Mouse (Mus musculus) duodenum, adult 2 months (tissue): ENCODE results near the gene Blnk. TPM values are rescaled to one million over a fixed set of nuclear protein-coding genes. Genes with fewer than 3 reads are reported as not detected.

Experiments
- polyA plus RNA-seq: library from polyadenylated mRNA; depleted of rRNA; stranded (reverse); fragments of >200 nt; gene quantifications from 2 replicates; pipeline ENCODE4 v1.2.3, GENCODE M21; 2012; ENCODE audit warnings: low replicate concordance; rRNA removed

The Blnk gene
- 9.4 and 14.0 TPM in 2 replicates for polyA plus RNA-seq

DNA sequence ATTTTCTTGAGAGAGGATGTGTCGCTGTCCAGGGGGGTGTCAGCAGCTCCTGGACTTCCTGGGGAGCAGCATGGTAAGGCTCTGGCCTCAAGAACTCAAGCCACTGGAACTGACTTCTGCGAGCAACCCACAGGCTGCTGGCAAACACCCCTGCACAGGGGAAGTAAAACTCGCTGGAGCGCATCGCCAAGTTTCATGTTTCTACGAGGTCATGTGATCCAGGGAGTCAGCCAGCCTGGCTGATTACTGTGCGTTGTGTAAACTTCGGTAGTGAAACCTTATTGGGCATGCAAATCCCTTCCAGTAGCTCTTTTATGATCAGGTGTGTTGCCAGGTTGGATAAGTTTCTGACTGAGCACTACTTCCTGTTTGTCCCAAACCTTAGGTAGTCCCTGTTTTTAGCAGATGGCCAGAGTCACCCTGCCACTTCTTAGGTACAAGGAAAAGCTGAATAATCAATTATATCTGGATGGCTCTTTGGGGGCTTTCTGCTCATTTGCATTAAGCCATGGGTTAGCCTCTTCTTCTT is at the start of gene Blnk:
Gene Blnk (minus strand): TSS at position 479 of the 529 bp plus-strand sequence.

GRCm38 (mm10) chr19:41029219-41029618 is 34.9 kb upstream of the Blnk start, which contains the start of gene Dntt:
Dntt (plus strand) TSS chr19:41029275.

DNA sequence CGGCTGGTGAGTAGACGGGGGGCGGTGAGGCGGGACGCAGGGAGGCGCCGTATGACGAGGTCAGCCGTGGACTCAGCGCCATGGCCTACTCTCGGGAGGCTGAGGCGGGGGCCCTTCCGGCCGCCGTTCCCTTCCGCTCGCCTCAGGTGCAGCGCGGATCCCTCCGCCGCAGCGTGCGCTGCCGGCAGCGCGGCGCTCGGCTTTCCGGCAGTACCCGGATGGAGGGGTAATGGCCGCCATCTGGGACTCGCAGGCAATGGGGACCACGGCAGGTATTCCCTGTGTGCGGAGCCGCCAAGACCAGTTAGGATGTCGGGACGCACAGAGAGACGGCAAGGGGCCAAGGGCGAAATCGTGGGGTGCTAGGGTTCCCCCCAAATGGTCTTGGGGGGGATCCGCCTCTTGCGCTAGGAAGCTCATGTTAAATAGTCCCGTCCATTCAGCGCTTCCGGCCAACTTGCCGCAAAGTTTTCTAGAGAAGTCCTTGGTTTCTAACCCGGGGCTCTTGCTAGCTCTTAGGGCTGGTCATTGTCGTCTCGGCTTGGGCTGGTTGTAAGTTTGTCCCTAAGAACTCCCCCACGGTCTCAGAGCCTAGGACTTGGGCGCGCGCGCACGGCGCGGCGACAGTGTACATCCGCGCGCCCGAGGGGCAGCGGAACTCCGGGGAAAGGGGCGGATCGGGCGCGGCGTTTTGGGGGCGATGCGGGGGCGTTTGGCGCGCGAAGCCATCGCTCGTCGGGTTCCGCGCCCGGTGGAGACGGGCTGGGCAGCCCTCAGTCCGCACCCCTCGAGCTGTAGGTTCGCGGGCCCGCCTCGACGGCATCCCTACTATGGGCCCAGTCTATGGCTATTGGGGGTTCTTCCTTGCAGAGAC is 99.6 kb downstream of the Blnk start, which contains the start of gene Zfp518a:
Gene Zfp518a (plus strand): TSS at position 187 of the 874 bp plus-strand sequence.

Other genes starting within 250 kb of the Blnk start
- not detected in 2 replicates for gene Cc2d2b, start 245.8 kb downstream of the Blnk start, polyA plus RNA-seq
- gene Ccnj, start 163.3 kb downstream of the Blnk start, polyA plus RNA-seq: 2.4 and 4.9 TPM in 2 replicates
- 0.08 and 0.13 TPM in 2 replicates for gene Zfp518a, start 99.8 kb downstream of the Blnk start, polyA plus RNA-seq
- gene Dntt, start 34.7 kb upstream of the Blnk start, polyA plus RNA-seq: not detected in 2 replicates
- not detected in 2 replicates for gene Opalin, start 82.6 kb upstream of the Blnk start, polyA plus RNA-seq
- 0.15 TPM in 1 of 2 replicates, not detected in the other for gene Tll2, start 212.3 kb upstream of the Blnk start, polyA plus RNA-seq